Mouse (Mus musculus): ENCODE results near the gene Tsc22d3. TPM values are rescaled to one million over a fixed set of nuclear protein-coding genes. Genes with fewer than 3 reads are reported as not detected.

Tsc22d3 gene
- total and polyA plus RNA-seq, 3 experiments, result 8.4 to 32.8 (median 15.2) TPM

- no peaks in the 10 kb centered on the region for H3K9me3 ChIP-seq (replicated peaks; ENCODE audit: low read length)
- H3K79me2 ChIP-seq (replicated peaks; ENCODE audit: control insufficient read depth, extremely low read depth, insufficient read depth, poor library complexity, severe bottlenecking), result no peaks in the 10 kb centered on the region
- TF ChIP-seq MAX (IDR thresholded peaks at IDR 0.05; ENCODE audit: low read length) (no peak), IRF4 (IDR thresholded peaks at IDR 0.05; ENCODE audit: low read depth, low read length) (peak; percentile 76), SMC3 (IDR thresholded peaks at IDR 0.05; ENCODE audit: low read depth, low read length) (no peak), MEF2A (IDR thresholded peaks at IDR 0.05; ENCODE audit: borderline replicate concordance, low read depth, low read length) (peak; percentile 45; the same call in 1 of the 2 replicates), RCOR1 (conservative IDR thresholded peaks at IDR 0.05; ENCODE audit: low read depth, low read length) (no peak), KAT2A (IDR thresholded peaks at IDR 0.05; ENCODE audit: insufficient replicate concordance, low read length) (no peak), NELFE (IDR thresholded peaks at IDR 0.05; ENCODE audit: low read depth, low read length) (no peak), ZKSCAN1 (IDR thresholded peaks at IDR 0.05; ENCODE audit: borderline replicate concordance, low read depth, low read length) (no peak)
- no peak overlapping the region for H3K9ac ChIP-seq (ENCODE audit: insufficient read depth, low read depth)
- H3K27me3 ChIP-seq (replicated peaks), result no peaks in the 10 kb centered on the region
- dilution Hi-C loops (cut with MboI; ENCODE audit: extremely low pct_ligation_motif_present, extremely low pct_unique_long_range_greater_than_20kb, low sequenced_read_pairs) (no loop called here), in situ Hi-C loops (cut with MboI; ENCODE audit: low pct_ligation_motif_present, low pct_unique_long_range_greater_than_20kb, low sequenced_read_pairs) (no loop called here)
- peaks cover 0 to 26% of the 10 kb centered on the region in 2 experiments; a peak in 3 of 4 replicates for H3K4me1 ChIP-seq (ENCODE audit: control insufficient read depth in 1 of 2, insufficient read depth in 2 of 2)
- no peak overlapping the region for H3K4me3 ChIP-seq (replicated peaks in 1 of 3; ENCODE audit: low read depth in 2 of 3, low read length in 2 of 3, poor library complexity in 1 of 3)
- no peak overlapping the region for H3K27ac ChIP-seq (ENCODE audit: insufficient read depth, low read depth)
- no peak overlapping the region for H3K4me2 ChIP-seq (ENCODE audit: insufficient read depth, low read depth, poor library complexity, severe bottlenecking)
- no peak for DNase-seq (ENCODE audit: extremely low read depth)
- H3K36me3 ChIP-seq (replicated peaks in 1 of 2; ENCODE audit: control insufficient read depth in 1 of 2, insufficient read depth in 1 of 2, low read length in 1 of 2), result no peaks in the 10 kb centered on the region
These were observed 44.5 kb downstream of the Tsc22d3 start for GRCm38 (mm10) chrX:140555965-140556364.

- Histone ChIP-seq H3K79me2 (replicated peaks; ENCODE audit: control insufficient read depth, extremely low read depth, insufficient read depth, poor library complexity, severe bottlenecking) (no peaks in the 10 kb centered on the region), H3K4me1 (ENCODE audit: control insufficient read depth in 1 of 2, insufficient read depth in 2 of 2) (peaks cover 0 to 26% of the 10 kb centered on the region in 2 experiments; a peak in 3 of 4 replicates), H3K4me3 (replicated peaks in 1 of 3; ENCODE audit: low read depth in 2 of 3, low read length in 2 of 3, poor library complexity in 1 of 3) (no peak overlapping the region), H3K9me3 (replicated peaks; ENCODE audit: low read length) (no peaks in the 10 kb centered on the region), H3K36me3 (replicated peaks in 1 of 2; ENCODE audit: control insufficient read depth in 1 of 2, insufficient read depth in 1 of 2, low read length in 1 of 2) (no peaks in the 10 kb centered on the region), H3K9ac (ENCODE audit: insufficient read depth, low read depth) (no peak overlapping the region), H3K27ac (ENCODE audit: insufficient read depth, low read depth) (no peak overlapping the region), H3K4me2 (ENCODE audit: insufficient read depth, low read depth, poor library complexity, severe bottlenecking) (no peak overlapping the region), H3K27me3 (replicated peaks) (no peaks in the 10 kb centered on the region)
- in situ Hi-C loops (cut with MboI; ENCODE audit: low pct_ligation_motif_present, low pct_unique_long_range_greater_than_20kb, low sequenced_read_pairs), result no loop called here
- TF ChIP-seq POLR2AphosphoS2 (IDR thresholded peaks at IDR 0.05; ENCODE audit: low read depth, low read length), result no peak
- TF ChIP-seq HCFC1 (IDR thresholded peaks at IDR 0.05; ENCODE audit: low read depth, low read length), result no peak
- TF ChIP-seq E2F4 (IDR thresholded peaks at IDR 0.05; ENCODE audit: insufficient replicate concordance, low read depth, low read length), result no peak
- no peak for TF ChIP-seq SMC3 (IDR thresholded peaks at IDR 0.05; ENCODE audit: low read depth, low read length)
- TF ChIP-seq USF2 (conservative IDR thresholded peaks at IDR 0.05; ENCODE audit: low read depth, low read length), result no peak
- no peak for TF ChIP-seq ZNF384 (IDR thresholded peaks at IDR 0.05; ENCODE audit: low read depth, low read length)
- no peak for TF ChIP-seq ZC3H11A (IDR thresholded peaks at IDR 0.05; ENCODE audit: low read depth, low read length)
- TF ChIP-seq MEF2A (IDR thresholded peaks at IDR 0.05; ENCODE audit: borderline replicate concordance, low read depth, low read length), result no peak
- TF ChIP-seq USF1 (IDR thresholded peaks at IDR 0.05; ENCODE audit: low read depth, low read length), result no peak
- TF ChIP-seq SIN3A (IDR thresholded peaks at IDR 0.05; ENCODE audit: low read length), result no peak
- TF ChIP-seq POLR2A (IDR thresholded peaks at IDR 0.05; ENCODE audit: low read depth, low read length), result no peak
- dilution Hi-C loops (cut with MboI; ENCODE audit: extremely low pct_ligation_motif_present, extremely low pct_unique_long_range_greater_than_20kb, low sequenced_read_pairs), result no loop called here
- no peak for DNase-seq (ENCODE audit: extremely low read depth)
These were observed 45.0 kb downstream of the Tsc22d3 start for GRCm38 (mm10) chrX:140555423-140555822.

Measured in CH12.LX (cell line).